Mouse (Mus musculus): ENCODE data around the gene Dgkh.
A peak's percentile ranks its signal among the peaks of the same experiment; 100 is the strongest.
"Not testable (repeated sequence)": the region's sequence is repeated elsewhere in the genome, so short reads cannot be mapped to it uniquely, and the experiment has no call there.

The Dgkh gene

GRCm38 (mm10) chr14:78618883-78619295 is 113.7 kb downstream of the Dgkh start:
- DNase-seq = no peak

- DNase-seq = no peak
Measured at GRCm38 (mm10) chr14:78613569-78613968, 119.0 kb downstream of the Dgkh start.

GRCm38 (mm10) chr14:78612111-78612788 is 120.3 kb downstream of the Dgkh start:
- no peak for DNase-seq

- no peak for DNase-seq
Measured at GRCm38 (mm10) chr14:78594916-78595315, 137.7 kb downstream of the Dgkh start.

- no peak for DNase-seq
Measured at GRCm38 (mm10) chr14:78592965-78593364, 139.6 kb downstream of the Dgkh start.

- peak; percentile 9 for DNase-seq
Measured at GRCm38 (mm10) chr14:78590335-78590734, 142.2 kb downstream of the Dgkh start.

GRCm38 (mm10) chr14:78584222-78584621 is 148.4 kb downstream of the Dgkh start:
- no peak for DNase-seq

GRCm38 (mm10) chr14:78583168-78583567 is 149.4 kb downstream of the Dgkh start:
- DNase-seq = no peak

- DNase-seq = no peak
Measured at GRCm38 (mm10) chr14:78575899-78576298, 156.7 kb downstream of the Dgkh start.

- no peak for DNase-seq
Measured at GRCm38 (mm10) chr14:78568410-78568809, 164.2 kb downstream of the Dgkh start.

- DNase-seq = no peak
Measured at GRCm38 (mm10) chr14:78566431-78566830, 166.1 kb downstream of the Dgkh start.

- no peak for DNase-seq
Measured at GRCm38 (mm10) chr14:78564292-78564691, 168.3 kb downstream of the Dgkh start.

GRCm38 (mm10) chr14:78563211-78563610 is 169.4 kb downstream of the Dgkh start:
- DNase-seq = no peak

- DNase-seq = no peak
Measured at GRCm38 (mm10) chr14:78562121-78562520, 170.5 kb downstream of the Dgkh start.

- DNase-seq = no peak
Measured at GRCm38 (mm10) chr14:78559042-78559441, 173.5 kb downstream of the Dgkh start.

GRCm38 (mm10) chr14:78554830-78555229 is 177.7 kb downstream of the Dgkh start:
- DNase-seq = not testable (repeated sequence)

GRCm38 (mm10) chr14:78553661-78554060 is 178.9 kb downstream of the Dgkh start:
- no peak for DNase-seq

GRCm38 (mm10) chr14:78548807-78549206 is 183.8 kb downstream of the Dgkh start:
- no peak for DNase-seq

- no peak for DNase-seq
Measured at GRCm38 (mm10) chr14:78541319-78541718, 191.3 kb downstream of the Dgkh start.

GRCm38 (mm10) chr14:78539821-78540220 is 192.8 kb downstream of the Dgkh start:
- DNase-seq = no peak

- peak; percentile 43 for DNase-seq
Measured at GRCm38 (mm10) chr14:78538572-78539320, 193.8 kb downstream of the Dgkh start.

- DNase-seq = peak; percentile 46
Measured at GRCm38 (mm10) chr14:78537551-78537950, 195.0 kb downstream of the Dgkh start.

GRCm38 (mm10) chr14:78536281-78537165 is 196.1 kb downstream of the Dgkh start, which contains the start of gene Akap11:
Akap11 (minus strand) TSS chr14:78536808.
- peak; percentile 98 for DNase-seq
